Mouse (Mus musculus) stomach, embryonic 15.5 days (tissue): ENCODE results near the gene Vangl2. TPM values are rescaled to one million over a fixed set of nuclear protein-coding genes. Genes with fewer than 3 reads are reported as not detected.

ENCODE experiments used
- ATAC-seq: fragments of 200-750 bp; cut with Nextera tagmentation; 2 replicates; pipeline ENCODE4 v1.8.0; 2017; ENCODE audit warnings: low read depth, moderate number of reproducible peaks, moderate TSS enrichment; ENCODE audit not compliant: insufficient read depth, low FRiP score
- H3K27ac ChIP-seq: fragments of 300-500 bp; sonication (generic); 2 replicates; pipeline ENCODE4 v1.5.1; 2015; ENCODE audit warnings: mild to moderate bottlenecking, inconsistent platforms
- H3K27me3 ChIP-seq: fragments of 300-500 bp; sonication (generic); replicated peaks from 2 replicates; pipeline ENCODE4 v1.6.1; 2015; ENCODE audit warnings: inconsistent platforms
- H3K36me3 ChIP-seq: fragments of 300-500 bp; sonication (generic); 2 replicates; pipeline ENCODE4 v1.6.1; 2015; ENCODE audit warnings: inconsistent platforms
- H3K4me1 ChIP-seq: fragments of 300-500 bp; sonication (generic); 2 replicates; pipeline ENCODE4 v1.6.1; 2015; ENCODE audit warnings: inconsistent platforms
- H3K4me2 ChIP-seq: fragments of 300-500 bp; sonication (generic); 2 replicates; pipeline ENCODE4 v1.6.1; 2015; ENCODE audit warnings: mild to moderate bottlenecking, inconsistent platforms
- H3K4me3 ChIP-seq: fragments of 300-500 bp; sonication (generic); replicated peaks from 2 replicates; pipeline ENCODE4 v1.5.1; 2015; ENCODE audit warnings: inconsistent platforms
- H3K9ac ChIP-seq: fragments of 300-500 bp; sonication (generic); 2 replicates; pipeline ENCODE4 v1.6.1; 2015; ENCODE audit warnings: inconsistent platforms
- H3K9me3 ChIP-seq: fragments of 300-500 bp; sonication (generic); 2 replicates; pipeline ENCODE4 v1.6.1; 2016; ENCODE audit warnings: inconsistent platforms
- WGBS: fragments of 180-500 bp; shearing (Covaris S2); methylation state at CpG from one replicate; pipeline ENCODE4 v1.1.7; 2015; 5-methylcytosine and 5-hydroxymethylcytosine counted together
- polyA plus RNA-seq: library from polyadenylated mRNA; unstranded; fragments of >200 nt; fragmentation: Nextera tagmentation; extraction: Ambion mirVana; gene quantifications from 2 replicates; pipeline ENCODE4 v1.2.1, GENCODE M21; 2015

The Vangl2 gene
- polyA plus RNA-seq, 1 experiment from 2014 or later = 11.3 TPM

DNA sequence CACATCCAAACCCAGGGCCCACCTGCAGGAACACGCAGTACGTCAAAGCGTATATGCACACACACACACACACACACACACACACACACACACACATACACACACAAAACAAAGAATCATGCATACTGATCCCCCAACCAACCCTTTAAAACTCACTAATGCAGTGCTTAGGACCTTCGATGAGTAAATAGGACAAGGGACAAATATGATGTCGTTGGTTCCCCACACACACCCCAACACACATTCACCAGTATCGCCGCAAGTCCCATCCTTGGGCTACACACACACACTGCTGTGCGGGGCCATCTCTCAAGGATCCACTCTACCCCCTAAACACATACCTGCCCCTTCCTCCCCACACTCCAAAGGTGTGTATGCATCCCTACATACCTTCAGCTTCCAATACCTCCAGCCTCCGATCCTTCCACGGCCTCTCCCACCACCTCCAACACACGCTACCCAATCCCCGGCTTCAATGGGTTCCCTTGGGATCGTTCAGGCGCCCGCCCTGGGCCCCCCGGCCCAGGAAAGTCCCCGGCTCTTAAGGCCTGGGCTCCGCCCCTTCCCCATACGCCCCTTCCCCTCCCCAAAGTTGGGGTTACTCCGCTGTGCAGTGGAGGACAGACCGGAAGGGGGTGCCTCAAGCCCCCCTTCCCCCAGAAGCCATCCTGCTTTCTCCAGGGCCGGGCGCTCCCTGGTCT, 1.9 kb downstream of the Vangl2 start:
- ATAC-seq = peak; percentile 63
- Histone ChIP-seq H3K4me3 (peak overlapping the region; percentile 89), H3K27ac (peak overlapping the region; percentile 86), H3K9ac (peak overlapping the region; percentile 80), H3K36me3 (no peaks in the 10 kb centered on the region), H3K4me2 (peak overlapping the region; percentile 73), H3K9me3 (no peaks in the 10 kb centered on the region), H3K4me1 (peaks cover 30% of the 10 kb centered on the region), H3K27me3 (no peaks in the 10 kb centered on the region)
- WGBS = 3% methylated on average over 23 of the region's 23 CpGs

DNA sequence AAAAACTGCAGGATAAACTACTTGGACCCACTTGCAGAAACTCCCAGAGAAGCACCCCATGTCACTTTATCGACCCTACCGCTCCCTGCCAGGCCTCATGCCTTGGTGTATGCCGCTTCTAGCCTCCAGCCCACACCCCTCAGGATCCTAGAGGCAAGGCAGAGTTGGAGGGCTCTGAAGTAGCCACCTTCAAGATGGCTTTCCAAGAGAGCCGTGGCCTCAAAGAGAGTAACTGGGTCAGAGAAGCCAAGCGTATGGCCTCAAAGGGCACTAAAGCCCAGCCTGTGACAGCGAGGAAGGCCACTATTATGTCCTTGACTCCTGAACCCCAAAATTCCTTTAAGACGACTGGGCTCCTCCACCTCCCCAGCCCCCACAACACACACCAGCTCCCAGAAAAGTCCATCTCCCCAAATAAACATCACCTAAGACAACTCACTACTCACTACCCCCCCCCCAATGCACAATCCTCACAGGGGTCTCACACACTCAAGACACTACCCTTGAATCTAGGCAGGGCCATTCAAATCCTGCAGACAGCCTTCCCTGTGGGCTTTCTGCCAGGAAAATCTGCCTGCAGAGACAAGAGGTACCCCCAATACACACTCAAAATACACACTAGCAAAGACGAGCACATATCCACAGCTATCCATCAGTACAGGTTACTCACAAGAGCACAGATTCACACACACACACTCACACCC, 2.9 kb downstream of the Vangl2 start:
- WGBS = 49% methylated on average over 8 of the region's 8 CpGs
- no peak for ATAC-seq

DNA sequence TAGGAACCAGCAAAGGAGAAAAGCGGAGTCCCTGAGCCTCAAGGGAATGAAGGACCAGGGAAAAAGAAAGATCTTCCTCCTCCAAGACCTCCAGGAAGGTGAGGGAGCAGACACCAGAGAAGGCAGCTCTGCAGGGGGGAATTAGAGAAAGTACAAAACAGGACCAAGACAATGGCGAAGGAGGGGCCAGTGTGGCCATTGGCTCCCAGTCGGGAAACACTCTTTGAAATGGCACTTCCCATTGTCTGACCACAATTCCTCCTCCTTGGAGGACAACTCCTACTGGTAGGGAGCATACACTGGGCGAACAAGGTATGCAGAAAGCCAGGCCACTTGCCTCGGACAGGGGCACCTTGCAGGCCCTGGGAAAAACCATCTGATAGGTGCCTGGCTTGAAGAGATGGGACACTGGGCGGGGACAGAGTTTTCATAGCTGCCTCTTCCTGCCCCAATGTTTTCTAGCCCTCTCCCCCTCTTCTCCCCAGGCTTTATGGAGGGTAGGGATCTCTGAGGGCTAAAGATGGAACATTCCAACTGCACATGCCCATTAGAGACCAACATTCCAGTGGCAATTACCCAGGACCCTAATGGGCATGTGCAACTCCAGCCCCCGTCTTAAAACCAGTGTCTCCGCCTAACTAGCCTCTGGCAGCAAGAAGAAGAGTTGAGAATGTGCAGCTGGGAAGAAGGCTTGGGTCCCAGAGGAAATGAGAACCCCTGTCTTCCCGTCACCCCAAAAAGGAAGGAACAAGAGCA, 3.9 kb downstream of the Vangl2 start:
- Histone ChIP-seq H3K4me3 (no peak overlapping the region), H3K9ac (no peak overlapping the region), H3K27ac (no peak overlapping the region), H3K4me2 (peak overlapping the region; percentile 19; the same call in 1 of the 2 replicates), H3K4me1 (peaks cover 30% of the 10 kb centered on the region), H3K27me3 (no peaks in the 10 kb centered on the region), H3K9me3 (no peaks in the 10 kb centered on the region), H3K36me3 (no peaks in the 10 kb centered on the region)
- ATAC-seq = no peak
- 56% methylated on average over 9 of the region's 9 CpGs for WGBS

More for the DNA sequence above, 2.9 kb downstream of the Vangl2 start:
- no peaks in the 10 kb centered on the region for H3K27me3 ChIP-seq
- no peak overlapping the region for H3K9ac ChIP-seq
- peak overlapping the region; percentile 73 for H3K4me2 ChIP-seq
- no peaks in the 10 kb centered on the region for H3K36me3 ChIP-seq
- peak overlapping the region; percentile 89 for H3K4me3 ChIP-seq
- peaks cover 30% of the 10 kb centered on the region for H3K4me1 ChIP-seq
- H3K9me3 ChIP-seq = no peaks in the 10 kb centered on the region
- no peak overlapping the region for H3K27ac ChIP-seq

DNA sequence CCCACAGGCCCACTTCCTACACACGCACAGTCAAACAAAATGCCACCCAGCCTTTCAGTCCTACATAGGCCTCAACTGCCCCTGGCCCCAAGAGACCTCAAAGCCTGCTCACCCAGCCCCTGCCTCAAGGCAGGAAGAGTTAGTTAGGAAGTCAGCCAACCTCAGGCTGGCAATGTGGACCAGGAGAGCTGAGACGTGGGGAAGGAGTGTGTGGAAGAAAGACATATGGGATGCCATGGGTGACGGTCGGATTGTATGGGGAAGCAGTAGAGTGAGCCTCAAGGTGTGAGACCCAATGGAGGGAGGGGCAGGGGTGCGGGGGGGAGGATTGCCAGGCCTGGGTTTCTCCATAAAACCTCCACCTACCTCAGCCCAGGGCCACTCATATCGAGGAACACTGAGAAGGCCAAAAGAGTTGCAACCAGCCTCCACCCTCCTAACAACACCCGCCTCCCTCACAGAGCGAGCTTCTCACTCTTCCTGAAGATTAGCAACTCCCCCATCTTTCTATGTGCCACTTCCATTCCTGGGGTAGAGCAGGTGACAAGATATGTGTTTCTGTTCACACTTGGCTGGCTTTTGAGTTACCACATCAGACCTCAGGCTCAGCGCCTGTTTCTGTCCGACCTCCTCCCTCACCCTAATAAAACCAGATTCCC, 8.3 kb downstream of the Vangl2 start:
- Histone ChIP-seq H3K9ac (no peak overlapping the region), H3K4me1 (peaks cover 48% of the 10 kb centered on the region), H3K36me3 (no peaks in the 10 kb centered on the region), H3K27me3 (no peaks in the 10 kb centered on the region), H3K4me2 (no peak overlapping the region), H3K9me3 (no peaks in the 10 kb centered on the region), H3K27ac (peak overlapping the region; percentile 80), H3K4me3 (no peak overlapping the region)
- WGBS = 75% methylated on average over 10 of the region's 10 CpGs
- no peak for ATAC-seq

- H3K27ac ChIP-seq = peak overlapping the region; percentile 80
These were observed 8.9 kb downstream of the Vangl2 start for GRCm38 (mm10) chr1:172019339-172019738.

DNA sequence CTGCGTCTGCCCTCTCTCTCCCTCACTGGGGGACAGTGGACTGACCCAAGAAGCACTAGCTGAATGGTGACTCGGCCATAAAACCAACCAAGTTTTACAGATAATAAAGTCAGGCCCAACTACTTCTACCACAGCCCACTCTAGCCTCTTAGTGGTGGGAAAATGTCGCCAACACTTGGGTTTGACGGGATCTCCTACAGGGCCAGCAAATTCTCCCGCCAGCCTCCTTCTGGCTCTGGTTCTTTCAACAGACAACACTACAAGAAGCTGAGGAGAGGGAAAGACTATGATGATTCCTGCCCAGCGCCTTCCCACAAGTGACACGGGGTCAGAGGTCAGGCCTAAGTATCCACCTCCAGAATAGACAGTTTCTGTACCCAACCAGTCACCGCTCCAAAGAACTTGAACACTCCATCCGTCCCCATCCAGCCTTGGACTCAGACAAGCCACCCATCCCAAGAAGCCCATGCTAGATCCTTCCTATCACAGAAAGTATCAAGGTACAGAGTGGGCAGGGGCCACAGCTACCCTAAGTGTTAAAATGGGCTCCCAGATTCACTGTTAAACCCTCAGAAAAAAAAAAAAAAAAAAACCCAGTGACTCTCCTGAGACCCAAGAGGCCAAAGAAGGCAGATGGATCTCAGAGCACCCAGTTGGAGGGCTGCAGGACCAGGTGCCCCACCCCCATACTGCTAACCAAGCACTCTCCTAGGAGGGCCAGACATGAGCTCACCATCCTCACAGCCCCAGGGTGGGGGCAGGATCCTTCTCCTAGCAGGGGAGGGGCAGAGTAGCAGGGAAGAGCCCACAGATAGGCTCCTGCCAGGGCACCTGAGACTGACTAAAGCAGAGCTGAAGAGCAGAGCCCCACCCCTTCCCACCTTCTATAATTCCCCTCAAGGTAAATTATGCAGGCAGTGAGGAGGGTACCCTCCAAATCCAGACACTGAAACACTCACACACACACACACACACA, 9.6 kb downstream of the Vangl2 start:
- no peaks in the 10 kb centered on the region for H3K36me3 ChIP-seq
- peak overlapping the region; percentile 48 for H3K27ac ChIP-seq
- ATAC-seq = peak; percentile 53; the same call in 1 of the 2 replicates
- 92% methylated on average over 9 of the region's 9 CpGs for WGBS
- no peak overlapping the region for H3K4me2 ChIP-seq
- no peak overlapping the region for H3K9ac ChIP-seq
- no peaks in the 10 kb centered on the region for H3K9me3 ChIP-seq
- peaks cover 41% of the 10 kb centered on the region for H3K4me1 ChIP-seq
- H3K4me3 ChIP-seq = no peak overlapping the region
- no peaks in the 10 kb centered on the region for H3K27me3 ChIP-seq

More at GRCm38 (mm10) chr1:172019339-172019738, 8.9 kb downstream of the Vangl2 start:
- Histone ChIP-seq H3K36me3 (no peaks in the 10 kb centered on the region), H3K9ac (no peak overlapping the region), H3K4me1 (peaks cover 42% of the 10 kb centered on the region), H3K9me3 (no peaks in the 10 kb centered on the region), H3K4me3 (no peak overlapping the region), H3K27me3 (no peaks in the 10 kb centered on the region), H3K4me2 (no peak overlapping the region)
- peak; percentile 61; the same call in 1 of the 2 replicates for ATAC-seq
- WGBS = 81% methylated on average over 4 of the region's 4 CpGs

- H3K27ac ChIP-seq = no peak overlapping the region
- 67% methylated on average over 6 of the region's 6 CpGs for WGBS
- no peak overlapping the region for H3K4me3 ChIP-seq
- H3K27me3 ChIP-seq = no peaks in the 10 kb centered on the region
- no peaks in the 10 kb centered on the region for H3K9me3 ChIP-seq
- peaks cover 39% of the 10 kb centered on the region for H3K4me1 ChIP-seq
- no peak for ATAC-seq
- no peak overlapping the region for H3K4me2 ChIP-seq
- H3K9ac ChIP-seq = no peak overlapping the region
- no peaks in the 10 kb centered on the region for H3K36me3 ChIP-seq
These were observed 10.7 kb downstream of the Vangl2 start for GRCm38 (mm10) chr1:172017517-172018070.

DNA sequence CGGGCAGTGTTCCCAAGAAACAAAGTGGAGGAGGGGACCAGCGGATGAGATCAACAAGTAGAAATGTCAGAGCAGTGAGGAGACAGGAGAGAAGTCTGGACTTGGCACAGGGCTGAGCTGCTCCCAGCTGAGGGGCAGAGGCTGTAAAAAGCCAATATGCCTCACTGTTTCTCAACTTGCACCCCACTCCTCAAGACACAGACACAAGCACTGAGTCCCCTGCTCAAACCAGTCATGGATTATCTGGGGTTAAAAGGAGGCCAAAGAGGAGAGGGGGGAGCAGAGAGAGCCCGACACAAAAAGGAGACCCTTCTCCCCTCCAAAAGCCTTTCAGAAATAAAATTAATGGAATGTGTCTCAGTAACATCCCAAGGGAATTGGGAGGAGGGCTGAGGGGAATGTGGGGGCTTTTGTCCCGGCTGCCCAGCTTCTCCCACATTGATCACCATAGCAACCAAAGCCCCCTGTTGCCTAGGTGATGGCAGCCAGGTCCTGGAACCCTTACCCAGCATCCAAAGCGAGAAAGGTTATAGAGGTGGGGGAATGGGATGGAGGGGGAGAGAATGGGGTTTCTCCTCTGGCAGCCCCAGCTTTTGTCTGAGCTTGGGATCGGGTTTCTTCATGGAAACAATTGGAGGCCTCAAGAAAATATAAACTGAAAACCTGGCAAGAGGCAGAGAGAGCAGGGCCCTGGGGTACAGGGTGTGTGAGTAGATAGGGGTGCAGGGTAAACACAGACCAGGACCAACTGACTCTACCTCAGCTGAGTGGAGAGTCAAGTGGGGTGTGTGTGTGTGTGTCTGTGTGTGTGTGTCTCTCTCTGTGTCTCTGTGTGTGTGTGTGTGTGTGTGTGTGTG, 11.4 kb downstream of the Vangl2 start:
- H3K4me2 ChIP-seq = no peak overlapping the region

GRCm38 (mm10) chr1:172016031-172016430, 12.2 kb downstream of the Vangl2 start:
- Histone ChIP-seq H3K36me3 (no peaks in the 10 kb centered on the region), H3K27me3 (no peaks in the 10 kb centered on the region), H3K9me3 (no peaks in the 10 kb centered on the region), H3K4me3 (no peak overlapping the region), H3K4me2 (no peak overlapping the region; the same call in 1 of the 2 replicates), H3K9ac (no peak overlapping the region), H3K4me1 (peaks cover 30% of the 10 kb centered on the region), H3K27ac (peak overlapping the region; percentile 35; the same call in 1 of the 2 replicates)
- ATAC-seq = no peak
- WGBS = 44% methylated on average over 8 of the region's 8 CpGs

More for the DNA sequence above, 11.4 kb downstream of the Vangl2 start:
- Histone ChIP-seq H3K27ac (peak overlapping the region; percentile 35; the same call in 1 of the 2 replicates), H3K9me3 (no peaks in the 10 kb centered on the region), H3K4me1 (peaks cover 32% of the 10 kb centered on the region), H3K27me3 (no peaks in the 10 kb centered on the region), H3K9ac (no peak overlapping the region), H3K4me3 (no peak overlapping the region), H3K36me3 (no peaks in the 10 kb centered on the region)
- 34% methylated on average over 6 of the region's 6 CpGs for WGBS
- no peak for ATAC-seq
